Mouse (Mus musculus): ENCODE data around the gene Pcgf2.

DNA sequence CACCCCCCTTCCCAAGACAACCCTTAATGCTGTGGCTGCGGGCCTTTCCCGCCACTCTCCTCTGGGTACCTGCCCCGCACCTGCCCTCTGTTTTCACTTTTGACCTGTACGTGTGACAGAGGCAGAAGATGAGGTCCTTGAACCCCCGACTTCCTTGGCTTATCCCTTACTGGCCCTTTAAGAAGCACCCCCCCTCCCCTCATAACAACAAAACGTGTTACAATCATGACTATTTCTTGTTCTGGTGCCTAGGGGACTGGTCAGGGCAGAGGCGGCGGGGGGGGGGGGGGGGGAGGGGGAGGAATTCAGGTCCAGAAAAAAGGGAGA is 36.0 kb downstream of the Pcgf2 start:
- TF ChIP-seq CTCF (IDR thresholded peaks at IDR 0.05; ENCODE audit: low read depth) = no peak
- no peak for TF ChIP-seq EP300 (IDR thresholded peaks at IDR 0.05; ENCODE audit: low read depth)
